Mouse (Mus musculus): ENCODE measurements around the gene Camta1. TPM values are rescaled to one million over a fixed set of nuclear protein-coding genes. Genes with fewer than 3 reads are reported as not detected.

Camta1 gene
- polyA plus RNA-seq, 1 experiment = 27.1 TPM

DNA sequence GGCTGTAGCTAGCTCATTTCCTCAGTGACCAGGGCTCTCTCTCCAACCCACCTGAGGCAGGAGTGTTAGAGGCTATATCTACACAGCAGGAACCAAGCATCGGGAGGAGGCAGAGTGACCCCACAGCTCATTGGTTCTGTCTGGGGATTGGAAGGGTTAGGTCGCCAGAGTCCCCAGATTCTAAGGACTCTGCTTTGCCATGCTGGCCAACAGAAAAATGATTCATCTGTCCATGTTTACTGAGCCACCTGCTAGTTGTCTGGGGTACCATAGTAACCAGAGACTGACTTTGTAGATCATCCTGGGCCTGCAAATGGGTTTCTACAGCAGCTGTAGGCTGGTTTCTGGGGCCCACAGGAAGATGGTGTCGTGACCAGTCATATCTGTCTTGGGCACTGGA, 292.1 kb downstream of the Camta1 start:
- Histone ChIP-seq H3K27ac (ENCODE audit: control insufficient read depth, insufficient read depth, low read length) (no peak overlapping the region), H3K4me3 (ENCODE audit: control insufficient read depth, insufficient read depth, low read length) (no peak overlapping the region), H3K27me3 (ENCODE audit: control insufficient read depth, insufficient read depth, low read length) (no peaks in the 10 kb centered on the region), H3K36me3 (ENCODE audit: control insufficient read depth, insufficient read depth, low read length) (no peaks in the 10 kb centered on the region), H3K4me1 (replicated peaks; ENCODE audit: control insufficient read depth, insufficient read depth, low read length) (no peaks in the 10 kb centered on the region)
- TF ChIP-seq POLR2A (IDR thresholded peaks at IDR 0.05; ENCODE audit: control insufficient read depth, extremely low read depth, insufficient read depth, low read length, poor library complexity) (no peak), CTCF (IDR thresholded peaks at IDR 0.05; ENCODE audit: borderline replicate concordance, control insufficient read depth, extremely low read depth, insufficient read depth, low read length, poor library complexity) (no peak)
- WGBS = 87% methylated on average over 3 of the region's 3 CpGs
- no peak for DNase-seq

DNA sequence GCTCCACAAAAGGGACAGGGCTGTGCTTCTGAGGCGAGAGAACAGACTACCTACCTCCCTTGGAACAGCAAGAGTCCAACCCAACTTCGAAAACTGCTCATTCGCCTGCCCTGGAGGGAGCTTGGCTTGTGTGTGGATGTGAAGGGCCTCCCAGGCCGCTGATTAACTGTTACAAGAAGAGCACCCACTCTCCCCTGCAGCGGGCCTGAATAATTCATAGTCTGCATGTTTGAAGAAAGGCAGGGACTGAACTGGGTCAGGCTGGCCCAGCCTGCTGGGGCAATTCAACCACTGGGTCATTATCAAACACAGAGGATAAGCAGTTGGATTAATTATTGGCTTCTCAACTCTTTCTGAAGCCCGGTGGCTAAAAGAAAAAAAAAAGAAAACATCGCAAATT, 292.8 kb downstream of the Camta1 start:
- DNase-seq = no peak
- WGBS = 80% methylated on average over 7 of the region's 7 CpGs
- TF ChIP-seq POLR2A (IDR thresholded peaks at IDR 0.05; ENCODE audit: control insufficient read depth, extremely low read depth, insufficient read depth, low read length, poor library complexity) = no peak
- no peak for TF ChIP-seq CTCF (IDR thresholded peaks at IDR 0.05; ENCODE audit: borderline replicate concordance, control insufficient read depth, extremely low read depth, insufficient read depth, low read length, poor library complexity)
- no peaks in the 10 kb centered on the region for H3K27me3 ChIP-seq (ENCODE audit: control insufficient read depth, insufficient read depth, low read length)
- H3K4me3 ChIP-seq (ENCODE audit: control insufficient read depth, insufficient read depth, low read length) = no peak overlapping the region
- no peaks in the 10 kb centered on the region for H3K4me1 ChIP-seq (replicated peaks; ENCODE audit: control insufficient read depth, insufficient read depth, low read length)
- H3K27ac ChIP-seq (ENCODE audit: control insufficient read depth, insufficient read depth, low read length) = no peak overlapping the region
- H3K36me3 ChIP-seq (ENCODE audit: control insufficient read depth, insufficient read depth, low read length) = no peaks in the 10 kb centered on the region

- Histone ChIP-seq H3K36me3 (ENCODE audit: control insufficient read depth, insufficient read depth, low read length) (no peaks in the 10 kb centered on the region), H3K27ac (ENCODE audit: control insufficient read depth, insufficient read depth, low read length) (no peak overlapping the region)
- 80% methylated on average over 4 of the region's 4 CpGs for WGBS
These were observed 294.6 kb downstream of the Camta1 start for GRCm38 (mm10) chr4:151567105-151567504.

GRCm38 (mm10) chr4:151555505-151555904, 306.2 kb downstream of the Camta1 start:
- H3K27ac ChIP-seq (ENCODE audit: control insufficient read depth, insufficient read depth, low read length) = no peak overlapping the region
- no peak overlapping the region for H3K4me3 ChIP-seq (ENCODE audit: control insufficient read depth, insufficient read depth, low read length)
- H3K36me3 ChIP-seq (ENCODE audit: control insufficient read depth, insufficient read depth, low read length) = no peaks in the 10 kb centered on the region
- no peaks in the 10 kb centered on the region for H3K4me1 ChIP-seq (replicated peaks; ENCODE audit: control insufficient read depth, insufficient read depth, low read length)
- 85% methylated on average over 9 of the region's 9 CpGs for WGBS
- H3K27me3 ChIP-seq (ENCODE audit: control insufficient read depth, insufficient read depth, low read length) = no peaks in the 10 kb centered on the region
- no peak for TF ChIP-seq POLR2A (IDR thresholded peaks at IDR 0.05; ENCODE audit: control insufficient read depth, extremely low read depth, insufficient read depth, low read length, poor library complexity)
- no peak for DNase-seq

More at GRCm38 (mm10) chr4:151567105-151567504, 294.6 kb downstream of the Camta1 start:
- no peak for DNase-seq
- no peaks in the 10 kb centered on the region for H3K4me1 ChIP-seq (replicated peaks; ENCODE audit: control insufficient read depth, insufficient read depth, low read length)
- no peaks in the 10 kb centered on the region for H3K27me3 ChIP-seq (ENCODE audit: control insufficient read depth, insufficient read depth, low read length)
- TF ChIP-seq POLR2A (IDR thresholded peaks at IDR 0.05; ENCODE audit: control insufficient read depth, extremely low read depth, insufficient read depth, low read length, poor library complexity) (no peak), CTCF (IDR thresholded peaks at IDR 0.05; ENCODE audit: borderline replicate concordance, control insufficient read depth, extremely low read depth, insufficient read depth, low read length, poor library complexity) (no peak)
- H3K4me3 ChIP-seq (ENCODE audit: control insufficient read depth, insufficient read depth, low read length) = no peak overlapping the region

DNA sequence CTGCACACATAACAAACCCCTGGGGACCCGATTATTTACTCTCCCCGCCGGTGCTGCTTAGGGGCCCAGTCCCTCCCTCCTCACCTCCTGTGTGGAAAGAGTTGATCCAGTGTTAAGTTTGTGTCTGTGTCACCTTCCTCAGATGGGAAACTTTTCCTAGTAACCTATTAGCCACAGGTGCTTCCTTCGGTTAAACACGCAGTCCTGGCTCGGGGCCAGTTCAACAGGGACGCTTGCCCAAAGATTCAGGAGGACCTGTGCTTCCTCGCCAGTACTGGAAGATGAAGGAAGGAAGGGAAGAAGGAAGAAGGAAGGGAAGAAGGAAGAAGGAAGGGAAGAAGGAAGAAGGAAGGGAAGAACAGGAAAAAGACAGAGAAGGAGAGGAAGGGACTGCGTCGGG, 312.2 kb downstream of the Camta1 start:
- TF ChIP-seq POLR2A (IDR thresholded peaks at IDR 0.05; ENCODE audit: control insufficient read depth, extremely low read depth, insufficient read depth, low read length, poor library complexity) (no peak), CTCF (IDR thresholded peaks at IDR 0.05; ENCODE audit: borderline replicate concordance, control insufficient read depth, extremely low read depth, insufficient read depth, low read length, poor library complexity) (no peak)
- Histone ChIP-seq H3K4me3 (ENCODE audit: control insufficient read depth, insufficient read depth, low read length) (no peak overlapping the region), H3K27me3 (ENCODE audit: control insufficient read depth, insufficient read depth, low read length) (no peaks in the 10 kb centered on the region), H3K4me1 (replicated peaks; ENCODE audit: control insufficient read depth, insufficient read depth, low read length) (no peaks in the 10 kb centered on the region), H3K36me3 (ENCODE audit: control insufficient read depth, insufficient read depth, low read length) (no peaks in the 10 kb centered on the region), H3K27ac (ENCODE audit: control insufficient read depth, insufficient read depth, low read length) (no peak overlapping the region)
- 62% methylated on average over 10 of the region's 10 CpGs for WGBS
- DNase-seq = no peak

- Histone ChIP-seq H3K4me3 (ENCODE audit: control insufficient read depth, insufficient read depth, low read length) (no peak overlapping the region), H3K27ac (ENCODE audit: control insufficient read depth, insufficient read depth, low read length) (no peak overlapping the region), H3K36me3 (ENCODE audit: control insufficient read depth, insufficient read depth, low read length) (no peaks in the 10 kb centered on the region), H3K27me3 (ENCODE audit: control insufficient read depth, insufficient read depth, low read length) (no peaks in the 10 kb centered on the region), H3K4me1 (replicated peaks; ENCODE audit: control insufficient read depth, insufficient read depth, low read length) (no peaks in the 10 kb centered on the region)
- 87% methylated on average over 3 of the region's 3 CpGs for WGBS
- no peak for TF ChIP-seq CTCF (IDR thresholded peaks at IDR 0.05; ENCODE audit: borderline replicate concordance, control insufficient read depth, extremely low read depth, insufficient read depth, low read length, poor library complexity)
- no peak for TF ChIP-seq POLR2A (IDR thresholded peaks at IDR 0.05; ENCODE audit: control insufficient read depth, extremely low read depth, insufficient read depth, low read length, poor library complexity)
- DNase-seq = no peak
These were observed 316.2 kb downstream of the Camta1 start for GRCm38 (mm10) chr4:151545452-151545851.

- TF ChIP-seq CTCF (IDR thresholded peaks at IDR 0.05; ENCODE audit: borderline replicate concordance, control insufficient read depth, extremely low read depth, insufficient read depth, low read length, poor library complexity) (no peak), POLR2A (IDR thresholded peaks at IDR 0.05; ENCODE audit: control insufficient read depth, extremely low read depth, insufficient read depth, low read length, poor library complexity) (no peak)
- WGBS = 65% methylated on average over 5 of the region's 5 CpGs
These were observed 317.5 kb downstream of the Camta1 start for GRCm38 (mm10) chr4:151544191-151544590.

More at GRCm38 (mm10) chr4:151544191-151544590, 317.5 kb downstream of the Camta1 start:
- Histone ChIP-seq H3K36me3 (ENCODE audit: control insufficient read depth, insufficient read depth, low read length) (no peaks in the 10 kb centered on the region), H3K27ac (ENCODE audit: control insufficient read depth, insufficient read depth, low read length) (no peak overlapping the region), H3K4me1 (replicated peaks; ENCODE audit: control insufficient read depth, insufficient read depth, low read length) (no peaks in the 10 kb centered on the region), H3K27me3 (ENCODE audit: control insufficient read depth, insufficient read depth, low read length) (no peaks in the 10 kb centered on the region), H3K4me3 (ENCODE audit: control insufficient read depth, insufficient read depth, low read length) (no peak overlapping the region)
- no peak for DNase-seq
